Mouse (Mus musculus) heart, embryonic 15.5 days (tissue): ENCODE results near the gene Gm4131. TPM values are rescaled to one million over a fixed set of nuclear protein-coding genes. Genes with fewer than 3 reads are reported as not detected.

Experiments
- ATAC-seq: fragments of 200-750 bp; cut with Nextera tagmentation; replicated peaks from 2 replicates; pipeline ENCODE4 v1.8.0; 2017; ENCODE audit warnings: low read depth, moderate TSS enrichment; ENCODE audit not compliant: insufficient number of reproducible peaks, insufficient read depth, low FRiP score
- H3K27ac ChIP-seq: fragments of 300-500 bp; sonication (generic); 2 replicates; pipeline ENCODE4 v1.5.1; 2015; ENCODE audit warnings: mild to moderate bottlenecking, inconsistent platforms
- H3K27me3 ChIP-seq: fragments of 300-500 bp; sonication (generic); 2 replicates; pipeline ENCODE4 v1.6.1; 2015; ENCODE audit warnings: inconsistent platforms
- H3K36me3 ChIP-seq: fragments of 300-500 bp; sonication (generic); 2 replicates; pipeline ENCODE4 v1.6.1; 2015; ENCODE audit warnings: mild to moderate bottlenecking, inconsistent platforms
- H3K4me1 ChIP-seq: fragments of 300-500 bp; sonication (generic); replicated peaks from 2 replicates; pipeline ENCODE4 v1.6.1; 2015; ENCODE audit warnings: inconsistent platforms
- H3K4me2 ChIP-seq: fragments of 300-500 bp; sonication (generic); 2 replicates; pipeline ENCODE4 v1.6.1; 2015; ENCODE audit warnings: inconsistent platforms, mild to moderate bottlenecking, moderate library complexity
- H3K4me3 ChIP-seq: fragments of 300-500 bp; sonication (generic); 2 replicates; pipeline ENCODE4 v1.5.1; 2015; ENCODE audit warnings: mild to moderate bottlenecking, inconsistent platforms
- H3K9ac ChIP-seq: fragments of 300-500 bp; sonication (generic); 2 replicates; pipeline ENCODE4 v1.6.1; 2015; ENCODE audit warnings: mild to moderate bottlenecking, inconsistent platforms
- H3K9me3 ChIP-seq: fragments of 300-500 bp; sonication (generic); replicated peaks from 2 replicates; pipeline ENCODE4 v1.6.1; 2016; ENCODE audit warnings: inconsistent platforms
- WGBS: fragments of 180-500 bp; shearing (Covaris S2); methylation state at CpG from one replicate; pipeline ENCODE4 v1.1.7; 2015; ENCODE audit warnings: mixed read lengths; 5-methylcytosine and 5-hydroxymethylcytosine counted together
- polyA plus RNA-seq: library from polyadenylated mRNA; unstranded; fragments of >200 nt; fragmentation: Nextera tagmentation; extraction: Ambion mirVana; gene quantifications from 2 replicates; pipeline ENCODE4 v1.2.1, GENCODE M21; 2015

Gene Gm4131
- polyA plus RNA-seq, 1 experiment from 2014 or later = not detected

DNA sequence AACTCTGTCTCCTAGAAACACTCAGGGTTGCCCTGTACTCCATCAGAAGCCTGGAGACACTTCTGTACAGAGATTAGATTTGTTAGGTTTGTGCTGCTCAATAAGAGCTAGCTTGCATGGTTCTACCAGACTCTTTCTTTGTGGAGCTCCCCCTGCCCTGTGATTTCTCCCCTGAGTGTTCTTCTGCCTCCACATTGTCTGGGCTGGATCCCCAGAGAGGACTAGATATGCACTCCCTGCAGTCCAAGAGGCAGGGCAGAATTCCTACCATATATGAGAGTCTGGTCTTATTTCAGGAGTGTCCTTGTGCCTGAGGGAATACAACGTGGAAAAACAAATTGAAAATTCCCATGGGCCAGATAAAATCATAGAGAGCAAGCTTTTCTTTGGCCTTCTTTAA is 70.2 kb downstream of the Gm4131 start:
- Histone ChIP-seq H3K27ac (no peak overlapping the region), H3K9me3 (no peaks in the 10 kb centered on the region), H3K27me3 (no peaks in the 10 kb centered on the region), H3K4me2 (no peak overlapping the region), H3K36me3 (no peaks in the 10 kb centered on the region), H3K9ac (no peak overlapping the region), H3K4me3 (no peak overlapping the region), H3K4me1 (no peaks in the 10 kb centered on the region)
- no peak for ATAC-seq
- WGBS = 31% methylated on average over 1 of the region's 1 CpGs

DNA sequence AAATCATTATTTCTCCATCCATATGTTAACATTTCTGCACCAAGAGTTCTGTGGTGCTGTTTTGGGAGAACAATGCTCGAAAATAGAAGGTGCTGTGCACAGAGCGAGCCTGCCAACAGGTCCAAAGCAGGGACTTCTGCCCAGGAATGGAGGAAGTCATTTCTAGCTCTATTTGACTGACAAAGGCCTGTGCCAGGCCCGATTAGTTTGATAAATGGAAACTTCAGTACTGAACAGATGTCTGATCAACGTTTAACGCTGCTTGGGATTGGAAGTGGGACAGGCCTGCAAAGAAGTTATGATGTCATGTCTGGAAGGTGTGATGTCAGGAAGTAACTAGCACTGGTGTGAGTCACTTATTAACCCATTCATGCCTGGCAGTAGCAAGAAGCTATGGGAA is 73.3 kb downstream of the Gm4131 start:
- H3K9me3 ChIP-seq = no peaks in the 10 kb centered on the region
- H3K4me3 ChIP-seq = no peak overlapping the region
- ATAC-seq = no peak
- H3K4me1 ChIP-seq = no peaks in the 10 kb centered on the region
- no peak overlapping the region for H3K9ac ChIP-seq
- H3K4me2 ChIP-seq = no peak overlapping the region
- 63% methylated on average over 5 of the region's 5 CpGs for WGBS
- no peak overlapping the region for H3K27ac ChIP-seq
- no peaks in the 10 kb centered on the region for H3K27me3 ChIP-seq
- H3K36me3 ChIP-seq = no peaks in the 10 kb centered on the region

DNA sequence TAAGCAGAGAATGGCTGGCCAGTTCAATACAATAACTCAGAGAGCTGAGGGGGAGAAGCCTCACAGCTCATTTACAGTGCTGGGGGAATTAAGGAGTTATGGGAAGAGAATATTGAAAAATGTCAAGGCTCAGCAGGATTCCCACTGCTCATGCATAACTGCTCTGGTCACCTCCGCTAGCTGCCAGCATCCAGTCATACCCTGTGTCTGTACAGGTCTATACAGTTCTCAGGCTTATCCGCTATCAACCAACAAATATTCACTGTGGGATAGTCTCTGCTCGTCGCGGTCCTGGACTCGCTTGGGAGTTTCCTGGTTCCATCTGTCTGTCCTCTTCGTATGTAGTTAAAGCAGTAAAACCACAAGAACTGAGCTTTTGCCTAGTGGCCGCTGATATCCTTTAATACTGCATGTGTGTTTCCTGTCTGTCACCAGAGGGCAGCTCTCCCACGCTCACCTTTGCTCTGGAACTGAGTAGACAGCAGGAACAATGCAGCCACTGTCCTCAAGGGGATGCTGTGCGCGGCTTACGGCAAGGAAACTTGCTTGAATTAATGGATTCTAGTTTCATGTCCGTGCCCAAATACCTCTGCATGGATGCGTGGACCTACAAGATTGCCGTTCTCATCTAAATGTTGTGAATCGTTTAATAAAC is 74.4 kb downstream of the Gm4131 start:
- Histone ChIP-seq H3K4me3 (no peak overlapping the region), H3K4me1 (no peaks in the 10 kb centered on the region), H3K4me2 (no peak overlapping the region), H3K9me3 (no peaks in the 10 kb centered on the region), H3K27me3 (no peaks in the 10 kb centered on the region), H3K36me3 (no peaks in the 10 kb centered on the region), H3K9ac (no peak overlapping the region), H3K27ac (no peak overlapping the region)
- no peak for ATAC-seq
- 32% methylated on average over 16 of the region's 16 CpGs for WGBS

DNA sequence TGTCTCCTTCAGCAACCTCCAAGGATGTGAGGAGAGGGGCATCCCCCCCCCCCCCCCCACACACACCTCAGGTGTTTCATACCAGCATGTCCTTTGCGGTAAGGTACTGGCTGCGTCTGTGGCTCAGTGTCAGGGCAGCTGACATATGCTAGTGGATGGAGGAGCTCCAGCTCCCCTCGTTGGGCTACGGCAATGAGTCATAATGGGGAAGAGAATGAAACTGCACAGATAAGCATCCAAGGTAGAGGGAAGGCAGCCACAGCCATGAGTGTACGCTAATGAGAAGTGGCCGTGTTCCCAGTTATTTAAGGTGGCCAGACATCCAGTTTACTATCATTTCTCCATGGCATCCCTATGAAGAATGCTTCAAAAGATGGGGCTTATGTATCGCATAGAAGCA is 78.5 kb downstream of the Gm4131 start:
- Histone ChIP-seq H3K4me2 (no peak overlapping the region), H3K9ac (no peak overlapping the region), H3K4me1 (no peaks in the 10 kb centered on the region), H3K27ac (no peak overlapping the region), H3K9me3 (no peaks in the 10 kb centered on the region), H3K4me3 (no peak overlapping the region), H3K36me3 (no peaks in the 10 kb centered on the region), H3K27me3 (no peaks in the 10 kb centered on the region)
- WGBS = 81% methylated on average over 7 of the region's 7 CpGs
- ATAC-seq = no peak

DNA sequence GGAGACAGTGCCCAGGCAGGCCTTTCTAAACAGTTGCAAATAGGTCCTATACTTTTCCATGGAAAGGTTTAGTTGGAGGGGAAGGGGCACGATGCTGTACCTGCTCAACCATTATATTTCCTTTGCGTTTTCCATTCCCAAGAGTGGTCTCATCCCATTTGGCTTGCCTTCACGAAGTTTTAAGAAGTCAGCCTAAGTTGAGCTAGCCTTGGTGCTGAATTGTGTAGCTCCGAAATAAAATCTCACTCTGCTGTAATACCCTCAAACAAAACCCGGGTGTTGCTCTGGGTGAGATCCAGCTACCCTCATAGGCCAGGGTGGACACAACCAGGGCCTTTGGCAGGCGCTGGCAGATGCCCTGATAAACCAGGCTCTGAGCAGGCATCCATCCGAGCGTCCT is 85.3 kb downstream of the Gm4131 start:
- no peak overlapping the region for H3K9ac ChIP-seq
- WGBS = 32% methylated on average over 8 of the region's 8 CpGs
- no peaks in the 10 kb centered on the region for H3K36me3 ChIP-seq
- H3K9me3 ChIP-seq = no peaks in the 10 kb centered on the region
- ATAC-seq = no peak
- no peaks in the 10 kb centered on the region for H3K4me1 ChIP-seq
- H3K27me3 ChIP-seq = peaks cover 14% of the 10 kb centered on the region
- no peak overlapping the region for H3K4me2 ChIP-seq
- no peak overlapping the region for H3K4me3 ChIP-seq
- no peak overlapping the region for H3K27ac ChIP-seq

DNA sequence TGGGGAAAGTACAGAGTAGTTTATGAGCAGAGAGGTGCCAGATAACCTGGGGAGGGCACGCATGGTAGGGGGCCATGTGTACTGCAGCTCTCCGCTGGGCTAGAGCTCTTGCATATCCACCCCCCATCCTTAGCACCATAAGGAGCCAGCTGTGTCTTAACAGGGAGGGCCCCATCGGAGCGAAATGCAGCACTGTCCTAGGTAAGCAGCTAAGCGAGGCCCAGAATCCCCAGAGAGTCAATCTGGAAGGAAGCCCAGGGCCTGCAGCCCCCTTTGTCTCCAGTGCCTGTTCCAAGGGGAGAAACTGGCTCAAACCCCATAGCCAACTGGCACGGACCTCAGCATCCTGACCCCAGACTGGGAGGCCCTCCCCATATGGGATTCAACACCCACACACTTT is 87.3 kb downstream of the Gm4131 start:
- H3K4me2 ChIP-seq = no peak overlapping the region
- WGBS = 33% methylated on average over 6 of the region's 6 CpGs
- no peaks in the 10 kb centered on the region for H3K36me3 ChIP-seq
- no peaks in the 10 kb centered on the region for H3K9me3 ChIP-seq
- H3K27ac ChIP-seq = no peak overlapping the region
- no peaks in the 10 kb centered on the region for H3K4me1 ChIP-seq
- peaks cover 14% of the 10 kb centered on the region for H3K27me3 ChIP-seq
- H3K4me3 ChIP-seq = no peak overlapping the region
- no peak for ATAC-seq
- no peak overlapping the region for H3K9ac ChIP-seq

DNA sequence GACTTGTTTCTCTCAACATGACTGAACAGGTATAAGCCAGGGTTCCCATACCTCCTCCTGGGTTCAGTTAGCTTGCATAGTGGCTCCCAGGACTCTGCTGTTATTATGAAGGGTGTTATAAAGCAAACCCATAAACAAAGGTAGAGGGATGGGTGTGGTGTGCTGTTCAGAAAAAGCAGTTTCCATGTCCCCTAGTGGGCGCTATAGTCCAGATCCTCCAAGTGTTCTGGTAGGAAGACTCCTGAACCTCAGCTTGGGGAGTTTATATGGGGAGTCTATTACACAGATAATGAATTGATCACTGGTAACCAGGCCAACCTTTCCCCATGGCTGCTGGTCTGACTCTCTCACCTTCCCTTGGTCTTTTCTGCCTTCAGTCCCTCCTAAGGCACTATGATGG is 92.2 kb downstream of the Gm4131 start:
- no peak overlapping the region for H3K4me2 ChIP-seq
- no peak for ATAC-seq
- no peaks in the 10 kb centered on the region for H3K27me3 ChIP-seq
- H3K9me3 ChIP-seq = no peaks in the 10 kb centered on the region
- no peak overlapping the region for H3K9ac ChIP-seq
- H3K4me3 ChIP-seq = no peak overlapping the region
- no peak overlapping the region for H3K27ac ChIP-seq
- H3K4me1 ChIP-seq = no peaks in the 10 kb centered on the region
- WGBS = 47% methylated on average over 1 of the region's 1 CpGs
- no peaks in the 10 kb centered on the region for H3K36me3 ChIP-seq

DNA sequence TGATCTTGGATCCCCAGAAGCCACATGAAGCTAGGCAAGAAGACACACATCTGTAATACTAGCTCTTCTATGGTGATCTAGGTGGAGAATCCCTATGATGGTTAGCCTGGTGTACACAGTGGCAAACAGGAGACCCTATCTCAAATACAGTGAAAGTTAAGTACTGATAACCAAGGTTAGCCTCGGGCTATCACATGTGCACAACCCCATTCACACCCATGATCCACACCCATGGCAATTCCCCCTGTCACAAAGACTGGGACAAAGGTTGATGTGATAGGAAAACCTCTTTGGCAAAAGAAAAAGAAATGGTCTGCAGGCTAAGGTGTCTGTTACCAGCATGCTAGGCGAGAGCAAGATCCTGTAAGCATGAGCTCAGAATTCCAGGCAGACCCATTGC is 94.7 kb downstream of the Gm4131 start:
- Histone ChIP-seq H3K27ac (no peak overlapping the region), H3K9me3 (no peaks in the 10 kb centered on the region), H3K4me2 (no peak overlapping the region), H3K9ac (no peak overlapping the region), H3K36me3 (no peaks in the 10 kb centered on the region), H3K27me3 (no peaks in the 10 kb centered on the region), H3K4me1 (no peaks in the 10 kb centered on the region), H3K4me3 (no peak overlapping the region)
- no peak for ATAC-seq
- 57% methylated on average over 2 of the region's 2 CpGs for WGBS

DNA sequence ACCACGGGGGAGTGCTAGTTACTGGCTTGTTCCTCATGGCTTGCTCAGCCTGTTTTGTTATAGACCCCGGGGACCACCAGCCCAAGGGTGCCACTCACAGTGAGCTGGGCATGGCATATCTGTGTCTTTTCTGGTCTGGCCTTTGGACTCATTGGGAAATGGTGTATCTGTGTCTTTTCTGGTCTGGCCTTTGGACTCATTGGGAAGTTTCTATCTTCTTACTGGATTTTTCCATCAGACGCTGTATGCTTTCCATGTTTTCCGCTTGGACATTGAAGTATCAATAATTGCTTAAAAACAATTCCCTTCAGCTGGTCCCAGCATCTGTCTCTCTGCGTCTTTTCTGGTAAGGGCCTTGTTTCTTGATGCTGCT is 98.0 kb downstream of the Gm4131 start:
- Histone ChIP-seq H3K36me3 (no peaks in the 10 kb centered on the region), H3K4me2 (no peak overlapping the region), H3K9me3 (no peaks in the 10 kb centered on the region), H3K27ac (no peak overlapping the region), H3K27me3 (no peaks in the 10 kb centered on the region), H3K4me1 (peaks cover 4% of the 10 kb centered on the region; the same call in 1 of the 2 replicates), H3K4me3 (no peak overlapping the region), H3K9ac (no peak overlapping the region)
- ATAC-seq = no peak
- 89% methylated on average over 5 of the region's 5 CpGs for WGBS

DNA sequence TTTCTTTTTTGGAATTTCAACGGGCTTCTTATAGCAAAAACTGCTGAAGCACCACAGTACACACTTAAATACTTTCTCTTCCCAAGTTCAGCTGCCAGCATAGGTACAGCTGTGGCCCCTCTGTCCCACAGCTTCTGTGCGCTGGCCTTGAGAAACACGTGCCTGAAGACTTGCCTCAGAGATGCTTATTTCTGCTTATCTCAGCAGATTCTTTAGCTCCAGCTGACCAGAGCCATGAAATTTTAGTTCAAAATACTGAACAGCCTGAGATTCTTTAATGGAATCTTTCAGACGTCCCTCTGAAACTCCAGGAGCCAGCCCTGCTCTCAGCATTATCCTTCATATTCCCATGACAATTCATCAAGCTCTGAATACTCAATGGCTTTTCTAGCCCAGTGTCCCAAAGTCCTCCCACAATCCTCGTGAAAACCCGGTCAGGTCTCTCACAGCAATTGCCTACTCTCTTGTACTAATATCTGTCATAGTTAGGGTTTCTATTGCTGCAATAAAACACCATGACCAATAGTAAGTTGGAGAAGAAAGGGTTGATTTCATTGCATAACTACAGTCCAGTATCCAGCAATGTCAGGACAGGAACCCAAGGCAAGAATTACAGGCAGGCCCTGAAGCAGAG is 98.5 kb downstream of the Gm4131 start:
- Histone ChIP-seq H3K4me2 (no peak overlapping the region), H3K9me3 (no peaks in the 10 kb centered on the region), H3K9ac (no peak overlapping the region), H3K27me3 (no peaks in the 10 kb centered on the region), H3K4me1 (peaks cover 4% of the 10 kb centered on the region; the same call in 1 of the 2 replicates), H3K4me3 (no peak overlapping the region), H3K36me3 (no peaks in the 10 kb centered on the region), H3K27ac (no peak overlapping the region)
- ATAC-seq = no peak
- 66% methylated on average over 6 of the region's 6 CpGs for WGBS

DNA sequence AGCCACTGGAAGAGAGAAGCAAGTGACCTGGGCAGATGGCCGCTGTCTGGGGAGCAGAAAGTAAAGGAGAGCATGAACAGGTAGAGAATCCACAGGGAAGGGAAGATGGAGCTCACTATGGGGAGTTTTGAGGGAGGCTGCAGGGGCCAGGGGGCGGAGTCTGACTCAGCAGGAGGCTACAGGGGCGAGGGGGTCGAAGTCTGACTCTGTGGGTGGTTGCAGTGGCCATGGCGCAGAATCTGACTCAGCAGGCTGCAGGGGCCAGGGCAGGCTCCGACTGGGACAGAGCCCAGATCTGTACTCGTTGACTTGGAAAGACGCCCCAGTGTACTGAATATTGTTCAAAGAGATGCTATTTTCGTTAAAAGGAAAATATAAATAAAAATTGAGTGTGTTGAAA is 101.8 kb downstream of the Gm4131 start:
- no peaks in the 10 kb centered on the region for H3K36me3 ChIP-seq
- H3K4me3 ChIP-seq = no peak overlapping the region
- no peak for ATAC-seq
- H3K27ac ChIP-seq = no peak overlapping the region
- H3K27me3 ChIP-seq = no peaks in the 10 kb centered on the region
- no peak overlapping the region for H3K9ac ChIP-seq
- H3K9me3 ChIP-seq = no peaks in the 10 kb centered on the region
- peak overlapping the region; percentile 26; the same call in 1 of the 2 replicates for H3K4me2 ChIP-seq
- peaks cover 4% of the 10 kb centered on the region; the same call in 1 of the 2 replicates for H3K4me1 ChIP-seq
- WGBS = 26% methylated on average over 9 of the region's 9 CpGs

DNA sequence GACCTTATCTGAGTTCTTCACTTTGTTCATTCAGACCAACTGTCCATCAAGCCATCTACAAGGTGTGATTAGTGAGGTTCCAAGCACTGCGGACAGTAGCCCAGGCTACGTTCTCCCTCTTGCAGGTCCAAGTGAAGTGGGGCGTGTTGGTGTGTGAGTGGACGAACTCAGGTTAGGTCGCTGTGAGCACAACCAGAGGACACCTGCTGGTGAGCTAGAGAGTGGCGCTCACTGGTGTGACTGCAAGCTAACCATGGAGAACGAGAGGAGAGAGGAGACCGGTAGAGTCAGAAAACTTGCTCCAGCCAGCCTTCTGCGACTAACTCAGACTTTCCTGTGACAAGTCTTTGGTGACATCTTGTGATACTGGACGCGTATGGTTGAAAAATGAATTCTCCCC is 107.2 kb downstream of the Gm4131 start:
- no peaks in the 10 kb centered on the region for H3K9me3 ChIP-seq
- no peak overlapping the region for H3K4me3 ChIP-seq
- no peaks in the 10 kb centered on the region for H3K27me3 ChIP-seq
- no peak overlapping the region for H3K4me2 ChIP-seq
- peaks cover 8% of the 10 kb centered on the region for H3K4me1 ChIP-seq
- ATAC-seq = no peak
- WGBS = 54% methylated on average over 11 of the region's 11 CpGs
- no peak overlapping the region for H3K9ac ChIP-seq
- no peaks in the 10 kb centered on the region for H3K36me3 ChIP-seq
- no peak overlapping the region for H3K27ac ChIP-seq
